Mouse (Mus musculus) kidney, adult 9 months (tissue): ENCODE data around the gene Bcl11a.

Source experiments
- DNase-seq: peaks from one replicate; pipeline ENCODE4 v3.0.0; 2022

The Bcl11a gene

DNA sequence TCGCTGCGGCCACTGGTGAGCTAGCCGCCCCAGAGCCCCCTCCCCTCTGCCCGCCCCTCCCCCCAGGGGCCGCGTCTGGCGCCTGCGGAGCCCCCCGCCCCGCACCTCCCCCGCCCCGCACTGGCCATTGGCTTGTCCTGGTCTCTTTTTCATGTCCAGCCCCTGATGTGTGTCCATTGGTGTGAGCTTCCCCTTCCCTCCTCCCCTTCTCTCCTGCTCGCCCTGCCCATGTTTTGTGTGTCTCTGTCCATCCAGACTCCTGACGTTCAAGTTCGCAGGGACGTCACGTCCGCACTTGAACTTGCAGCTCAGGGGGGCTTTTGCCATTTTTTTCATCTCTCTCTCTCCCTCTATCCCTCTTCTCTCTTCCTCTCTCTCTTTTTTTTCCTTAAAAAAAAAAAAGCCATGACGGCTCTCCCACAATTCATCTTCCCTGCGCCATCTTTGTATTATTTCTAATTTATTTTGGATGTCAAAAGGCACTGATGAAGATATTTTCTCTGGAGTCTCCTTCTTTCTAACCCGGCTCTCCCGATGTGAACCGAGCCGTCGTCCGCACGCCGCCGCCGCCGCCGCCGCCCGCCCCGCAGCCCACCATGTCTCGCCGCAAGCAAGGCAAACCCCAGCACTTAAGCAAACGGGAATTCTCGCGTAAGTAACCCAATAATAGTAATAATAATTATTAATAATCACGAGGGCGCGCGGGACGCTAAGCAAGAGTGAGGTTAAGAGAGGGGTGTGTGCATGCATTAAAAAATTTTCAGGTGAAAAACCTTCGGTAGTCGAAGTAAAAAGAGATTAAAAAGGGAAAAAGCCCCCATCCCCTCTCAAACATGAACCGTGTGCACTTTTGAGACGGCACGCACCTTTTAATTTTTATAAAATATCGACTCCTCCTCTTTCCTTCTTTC lies at the start of gene Bcl11a:
Gene Bcl11a (plus strand): TSS at position 262 of the 911 bp plus-strand sequence.
- peak; percentile 13 for DNase-seq

DNA sequence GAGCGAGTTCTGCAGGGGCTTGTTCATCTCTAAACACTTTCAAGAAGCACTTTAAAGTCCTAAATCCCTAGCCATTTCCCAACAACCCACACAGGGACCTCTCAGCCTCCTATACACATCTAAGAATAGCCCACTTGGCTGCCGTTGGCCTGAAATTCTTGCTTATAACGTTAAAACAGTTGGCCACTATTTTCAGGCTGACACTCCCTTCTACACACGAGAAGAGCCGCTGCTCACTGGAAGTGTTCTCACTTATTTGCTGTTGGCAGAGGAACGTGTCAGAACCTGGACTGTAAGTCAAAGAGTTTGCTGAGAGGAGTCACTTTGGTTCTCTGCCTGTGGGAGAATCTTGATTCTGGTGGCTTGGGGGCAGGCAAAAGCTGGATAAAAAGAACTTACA lies 33.8 kb upstream of the Bcl11a start:
- no peak for DNase-seq

DNA sequence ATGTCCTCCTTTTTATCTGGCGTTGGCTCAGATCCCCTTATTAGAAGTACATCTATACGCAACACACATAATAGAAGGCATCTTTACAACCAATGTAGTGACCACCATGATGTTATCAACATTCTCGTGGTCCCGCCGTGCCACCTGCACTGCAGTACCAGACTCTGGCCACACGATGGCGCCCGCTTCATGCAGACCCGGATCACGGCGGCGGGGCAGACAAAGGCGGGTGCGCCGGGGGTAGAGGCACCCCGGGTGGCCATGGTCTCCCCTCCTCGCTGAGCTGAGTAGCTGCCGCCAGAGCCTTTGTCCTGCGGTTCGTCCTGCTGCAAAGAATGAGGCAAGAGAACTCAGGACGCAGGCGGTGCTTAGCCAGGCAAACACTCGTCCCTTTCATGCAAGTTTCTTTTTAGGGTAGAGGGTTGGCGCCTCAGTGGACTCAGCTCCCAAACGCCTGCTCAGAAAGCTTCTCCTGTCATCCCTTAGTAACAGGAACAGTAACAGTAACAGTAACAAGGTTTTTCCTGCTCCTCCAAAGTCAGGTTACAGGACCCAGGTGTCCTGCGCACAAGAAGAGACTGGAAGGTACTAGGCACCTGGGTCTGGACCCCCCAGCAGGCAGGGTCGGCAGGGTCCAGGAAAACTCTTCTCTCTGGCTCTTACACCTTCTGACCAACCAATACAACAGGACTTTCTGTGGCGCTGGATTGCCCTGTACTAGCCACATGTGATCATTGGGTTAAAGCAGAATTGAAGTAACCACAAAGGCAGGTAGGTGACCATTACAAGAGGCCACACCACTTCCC lies 28.4 kb upstream of the Bcl11a start:
- DNase-seq: peak; percentile 60

DNA sequence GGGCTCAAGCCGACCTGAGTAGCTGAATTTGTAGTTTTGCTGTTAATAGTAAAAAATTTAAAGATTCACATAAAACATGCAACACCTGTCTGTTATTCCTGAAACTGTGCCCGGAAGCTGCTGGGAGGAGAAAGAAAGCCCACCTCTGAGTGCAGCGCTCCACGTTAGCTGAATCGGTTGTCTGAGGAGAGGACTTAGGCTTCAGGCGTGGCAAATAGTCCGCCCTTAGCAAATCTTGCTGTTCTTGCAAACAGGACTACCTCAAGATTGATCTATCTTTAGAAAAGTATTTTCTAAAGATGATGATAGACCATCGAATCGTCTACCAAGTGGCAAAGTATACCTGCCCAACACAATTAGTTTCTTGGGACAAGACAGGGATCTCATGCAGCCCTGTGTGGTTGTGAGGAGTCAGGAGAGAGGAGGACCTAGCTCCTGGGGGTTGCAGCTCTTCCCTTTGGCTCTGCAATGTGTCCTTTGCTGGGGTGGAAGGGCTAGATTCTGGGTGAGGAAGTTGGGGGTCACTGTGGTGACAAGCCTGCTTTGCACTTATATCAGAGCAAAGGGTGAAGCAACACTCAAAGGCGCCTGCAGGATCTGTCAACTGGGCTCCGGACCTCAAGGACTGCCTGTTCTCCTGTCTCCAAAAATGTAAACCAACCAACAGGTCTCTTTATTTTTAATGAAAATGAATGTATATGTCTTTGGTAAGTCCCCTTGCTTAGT lies 27.7 kb upstream of the Bcl11a start:
- DNase-seq: no peak

DNA sequence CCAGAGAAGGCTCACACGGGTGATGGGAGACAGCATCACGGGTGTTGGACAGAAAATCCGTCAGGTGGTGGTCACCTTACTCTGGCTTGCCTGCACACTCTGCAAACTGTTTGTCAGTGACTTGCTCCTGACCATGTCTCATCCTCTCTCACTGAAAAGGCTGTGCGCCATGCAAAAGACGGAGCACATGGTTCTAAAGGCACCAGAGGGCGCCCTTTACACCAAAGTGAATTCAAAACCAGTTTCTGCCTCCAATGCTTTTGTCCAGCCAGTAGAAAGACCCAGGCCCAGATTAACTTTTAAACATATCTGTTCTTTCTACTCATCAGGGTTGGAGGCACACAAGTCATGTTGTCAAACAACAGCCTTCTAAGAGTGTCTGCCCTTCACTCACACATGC lies 25.0 kb upstream of the Bcl11a start:
- DNase-seq: no peak

DNA sequence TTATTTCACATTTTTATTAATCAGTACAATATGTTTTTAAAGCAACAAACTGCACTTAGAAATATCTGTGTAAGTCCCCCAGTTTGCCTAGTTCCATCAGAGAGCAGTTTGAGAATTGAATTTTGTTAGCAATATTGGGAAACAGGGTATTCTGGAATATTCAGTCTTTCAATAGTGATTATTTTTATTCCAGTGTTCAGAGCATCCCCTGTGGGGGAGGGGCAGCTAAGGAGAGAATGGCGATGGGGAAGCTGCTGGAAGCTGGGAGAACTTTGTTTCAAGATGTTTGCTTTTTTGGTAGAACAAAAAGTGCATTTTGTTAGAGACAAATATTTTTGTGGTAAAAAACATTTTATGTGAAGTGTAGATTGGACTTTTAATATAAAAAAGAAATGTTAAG lies 18.7 kb upstream of the Bcl11a start:
- no peak for DNase-seq

DNA sequence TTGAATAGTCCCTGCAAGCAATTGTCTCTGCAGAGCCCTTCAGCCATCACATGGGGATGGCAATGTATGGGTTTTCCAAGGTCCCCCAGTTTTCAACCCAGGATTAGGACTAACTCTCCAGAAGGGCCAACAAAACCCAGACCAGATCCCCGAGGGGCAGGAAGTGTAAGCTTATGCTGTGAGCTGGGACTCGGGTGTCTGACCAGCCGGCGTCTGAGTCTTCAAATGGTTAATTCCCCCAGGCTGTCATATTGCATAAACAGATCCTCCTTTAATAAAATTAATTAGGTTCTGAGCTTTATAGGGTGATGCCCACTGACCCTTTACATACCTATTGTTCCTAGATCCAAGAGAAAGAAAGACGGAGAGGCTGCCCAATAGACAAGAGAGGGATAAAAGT lies 17.4 kb upstream of the Bcl11a start:
- no peak for DNase-seq

DNA sequence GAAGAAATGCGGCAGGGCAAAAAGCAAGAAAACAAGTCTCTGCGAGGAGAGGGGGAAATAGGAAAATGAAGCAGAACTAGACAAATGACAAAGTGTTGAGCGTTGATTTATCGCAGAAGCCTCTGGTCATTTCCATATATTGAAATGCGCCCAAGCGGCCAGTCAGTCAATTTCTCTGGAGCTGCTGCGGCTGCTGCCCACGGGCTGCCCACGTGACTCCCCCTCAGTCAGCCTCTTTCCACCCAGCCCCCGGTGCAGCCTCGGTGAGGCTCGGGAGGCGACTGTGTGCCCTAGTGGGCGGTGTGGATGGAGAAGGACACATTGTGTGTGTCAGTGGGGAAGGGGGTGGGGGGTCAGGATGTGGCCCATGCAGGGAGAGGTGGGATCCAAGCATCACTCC lies 16.0 kb upstream of the Bcl11a start:
- DNase-seq: no peak

DNA sequence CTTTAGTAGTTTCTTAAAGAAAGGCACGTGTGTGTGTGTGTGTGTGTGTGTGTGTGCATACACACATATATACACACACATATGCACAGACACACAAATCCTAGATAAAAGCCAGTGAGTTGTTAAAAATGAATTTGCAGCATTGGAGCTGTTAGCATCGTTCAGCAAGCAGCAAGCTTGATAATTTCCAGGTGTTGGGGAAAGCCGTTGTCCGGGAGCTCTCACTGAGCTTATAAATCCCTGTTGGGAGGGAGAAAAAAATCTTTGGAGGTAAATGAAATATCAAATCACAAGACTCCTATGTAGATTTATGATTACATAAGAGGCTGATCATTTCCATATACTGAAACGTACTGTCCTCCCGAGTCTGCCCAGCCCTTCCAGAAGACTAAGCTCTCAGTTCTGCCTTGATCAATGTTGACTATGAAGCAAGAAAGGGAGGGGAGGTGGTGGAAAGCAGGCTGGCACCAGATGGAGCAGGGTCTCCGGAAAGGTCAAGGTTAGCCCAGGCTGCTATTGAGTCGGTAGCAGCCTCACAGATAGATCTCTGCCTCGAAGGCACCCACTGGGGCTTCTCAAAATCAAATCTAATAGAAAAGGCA lies 15.3 kb upstream of the Bcl11a start:
- no peak for DNase-seq

DNA sequence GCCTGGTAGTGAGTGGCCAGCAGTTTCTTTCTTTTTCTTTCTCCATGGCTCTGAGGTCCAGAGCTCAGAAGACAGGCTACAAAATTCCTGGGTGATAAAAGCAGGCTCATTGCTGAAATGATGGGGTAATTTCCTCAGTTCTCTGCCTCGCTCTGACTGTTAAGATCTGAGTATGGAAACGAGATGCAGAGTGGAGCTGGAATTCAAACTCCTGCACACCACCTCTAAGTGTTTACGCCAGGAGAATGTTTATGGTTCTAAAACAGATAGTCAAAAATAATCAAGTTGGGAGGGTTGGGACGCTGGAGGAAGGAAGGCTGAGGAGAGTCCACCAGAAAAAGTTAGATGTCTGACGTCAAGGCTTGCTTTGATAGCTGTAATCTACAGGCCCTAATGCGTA lies 13.6 kb upstream of the Bcl11a start:
- no peak for DNase-seq

DNA sequence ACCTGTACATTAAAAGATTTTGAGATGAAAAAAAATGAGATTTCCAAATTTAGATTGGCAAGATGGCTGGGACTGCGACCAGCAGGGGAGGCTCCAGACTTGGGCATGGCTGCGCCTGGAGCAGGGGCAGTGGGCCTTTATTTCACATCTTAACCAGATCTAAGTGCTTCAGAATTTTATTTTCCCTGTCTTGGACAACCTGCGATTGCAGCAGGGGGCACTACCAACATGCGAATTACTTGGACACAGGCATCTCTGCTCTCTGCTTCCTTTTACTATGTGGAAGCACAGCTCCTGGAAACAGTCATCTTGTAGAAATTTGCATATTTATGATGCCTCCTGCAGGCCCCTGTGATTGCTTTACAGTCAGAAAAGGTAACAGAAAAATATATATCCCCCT lies 12.5 kb upstream of the Bcl11a start:
- DNase-seq: no peak

DNA sequence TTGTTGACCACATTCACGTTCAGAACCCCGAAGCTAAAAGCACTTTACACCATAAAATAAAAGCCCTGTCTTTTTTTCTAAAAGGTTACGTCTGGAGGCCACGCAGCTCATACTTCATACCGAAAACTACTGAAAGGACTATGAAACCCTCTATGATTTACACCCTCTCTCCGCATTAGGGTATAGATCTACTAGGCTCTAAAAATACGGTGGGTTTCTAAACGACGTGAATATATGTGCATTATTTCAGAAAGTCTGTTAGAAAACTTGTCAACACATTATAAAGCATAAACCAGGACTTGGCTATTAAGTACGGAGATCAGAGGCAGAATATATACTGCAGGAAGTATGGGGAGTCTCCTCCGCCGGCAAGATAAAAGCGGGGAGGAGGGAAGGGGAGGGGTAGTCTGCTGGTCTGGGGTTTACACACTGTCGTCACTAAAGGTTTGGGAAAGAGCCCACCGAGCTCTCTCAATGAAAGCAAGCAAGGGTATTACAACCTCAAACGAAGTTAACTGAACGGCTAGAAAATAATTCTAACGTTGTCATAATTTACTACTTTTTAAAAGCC lies 3.8 kb upstream of the Bcl11a start:
- DNase-seq: no peak

DNA sequence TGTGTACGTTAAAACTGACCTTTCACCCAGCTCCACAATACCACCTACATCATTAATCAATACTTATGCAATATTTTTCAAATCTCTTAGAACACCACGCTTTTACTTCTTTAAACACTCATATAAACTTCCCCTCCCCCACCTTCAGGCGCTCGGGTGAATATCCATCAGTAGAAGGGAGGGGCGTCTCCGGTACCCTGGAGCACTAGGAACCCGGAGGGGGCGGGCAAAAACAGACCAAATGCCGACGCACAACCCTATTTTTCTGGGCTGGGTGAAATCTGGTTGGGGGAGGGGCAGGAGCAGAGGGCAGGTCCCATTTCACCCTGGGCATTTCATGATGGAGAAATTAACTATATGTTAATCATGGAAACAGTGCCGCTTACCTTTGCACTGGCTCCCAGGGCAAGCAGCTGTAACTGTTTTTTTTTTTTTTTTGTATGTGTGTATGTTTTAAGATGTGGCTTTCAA lies 3.2 kb upstream of the Bcl11a start, which contains the start of gene A830031A19Rik:
Gene A830031A19Rik (minus strand): TSS at position 421 of the 471 bp plus-strand sequence.
- no peak for DNase-seq

DNA sequence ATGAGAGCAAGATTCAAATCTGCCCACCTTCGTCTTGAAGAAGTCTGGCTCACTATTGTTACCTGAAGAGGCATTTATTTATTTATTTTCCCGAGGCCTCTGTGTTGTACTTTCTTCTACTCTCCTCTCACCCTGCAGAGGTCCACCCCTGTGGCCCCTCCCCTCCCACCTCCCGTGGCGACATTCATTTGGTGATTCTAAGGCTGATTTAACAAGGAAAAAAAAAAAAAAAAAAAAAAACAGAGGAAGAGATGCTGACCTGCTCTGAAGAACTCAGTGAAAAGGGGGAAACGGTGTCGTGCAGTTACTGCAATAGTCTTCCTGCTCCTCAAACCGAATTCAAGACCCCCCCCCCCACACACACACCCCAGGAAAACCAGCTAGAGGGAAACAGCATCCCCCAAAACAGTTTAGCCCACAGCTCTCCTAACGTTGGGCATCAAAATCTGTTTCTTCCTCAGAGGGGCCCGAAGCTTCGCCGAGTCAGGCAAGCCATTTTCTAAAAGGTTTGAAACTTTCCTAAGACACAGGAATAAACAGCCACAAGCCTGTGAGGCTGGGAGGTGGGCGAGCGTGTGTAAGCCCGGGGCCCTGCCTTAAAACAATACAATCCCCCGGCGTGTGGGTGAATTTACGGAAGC lies 2.2 kb upstream of the Bcl11a start:
- DNase-seq: no peak

DNA sequence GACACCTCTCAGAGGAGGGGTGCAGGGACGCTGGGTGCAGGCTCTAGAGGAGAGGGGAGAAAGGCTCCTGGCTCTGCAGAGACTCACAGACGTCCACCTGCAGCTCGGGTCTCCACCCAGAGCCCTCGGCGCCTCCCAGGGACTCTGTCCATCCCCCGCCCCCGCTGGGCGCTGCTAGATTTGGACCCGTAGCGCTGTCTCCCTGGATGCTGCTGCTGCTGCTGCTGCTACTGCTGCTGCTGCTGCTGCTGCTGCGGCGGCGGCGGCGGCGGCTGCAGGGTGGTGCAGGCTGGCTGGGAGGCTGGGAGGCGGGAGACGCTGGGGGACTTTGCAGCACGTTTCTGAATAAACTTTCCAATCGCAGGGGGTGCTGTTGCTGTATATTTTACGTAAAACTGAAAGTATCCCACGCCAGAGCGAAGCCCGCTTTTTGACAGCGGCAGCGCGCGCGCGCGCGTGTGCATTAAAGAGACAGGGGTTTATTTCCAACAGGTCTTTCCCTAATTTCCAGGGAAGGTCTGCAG lies 1.7 kb upstream of the Bcl11a start:
- DNase-seq: peak; percentile 38

DNA sequence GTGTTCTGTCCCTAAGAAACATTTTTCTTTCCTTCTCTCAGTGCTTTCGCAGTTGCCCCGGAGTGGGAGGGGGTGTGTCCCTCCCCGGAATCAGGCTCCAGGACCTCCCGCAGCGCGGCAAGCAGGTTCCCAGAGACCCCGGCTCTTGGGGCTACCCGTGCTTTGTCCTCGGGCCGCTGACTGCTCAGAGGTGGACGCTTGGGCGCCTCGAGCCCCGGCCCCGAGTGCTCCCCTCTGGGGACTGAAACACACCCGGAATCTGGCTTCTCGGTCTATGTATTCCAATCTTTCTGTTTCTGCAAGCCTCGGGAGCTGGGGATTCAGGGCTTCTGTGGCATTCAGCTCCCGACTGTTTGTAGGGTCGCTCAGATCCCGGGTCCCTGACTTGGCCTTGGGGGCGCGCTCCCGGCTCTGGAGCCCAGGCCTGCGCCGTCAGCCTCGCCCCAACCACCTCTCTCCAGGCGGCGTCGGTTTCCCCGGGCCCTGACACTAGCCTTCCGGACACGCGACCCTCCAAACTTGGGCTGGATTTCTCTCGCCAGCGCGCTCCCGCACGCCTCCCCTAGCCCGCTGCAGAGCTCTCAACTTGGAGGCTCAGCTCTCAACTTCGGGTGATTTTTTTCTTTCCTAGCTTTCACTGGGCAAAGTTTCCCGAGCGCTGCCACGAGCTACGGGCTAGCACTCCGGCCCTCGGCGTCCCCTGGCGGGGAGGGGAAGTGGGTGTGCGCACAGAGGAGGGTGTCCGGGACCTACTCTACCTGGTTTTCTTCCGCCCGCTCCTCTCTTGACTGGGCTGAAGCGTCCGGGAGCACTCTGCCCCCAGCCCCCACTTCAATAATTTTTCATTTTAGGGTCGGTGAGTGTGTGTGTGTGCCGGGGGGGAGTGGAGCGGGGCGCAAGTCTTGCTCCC lies 780 bp upstream of the Bcl11a start:
- DNase-seq: peak; percentile 34

DNA sequence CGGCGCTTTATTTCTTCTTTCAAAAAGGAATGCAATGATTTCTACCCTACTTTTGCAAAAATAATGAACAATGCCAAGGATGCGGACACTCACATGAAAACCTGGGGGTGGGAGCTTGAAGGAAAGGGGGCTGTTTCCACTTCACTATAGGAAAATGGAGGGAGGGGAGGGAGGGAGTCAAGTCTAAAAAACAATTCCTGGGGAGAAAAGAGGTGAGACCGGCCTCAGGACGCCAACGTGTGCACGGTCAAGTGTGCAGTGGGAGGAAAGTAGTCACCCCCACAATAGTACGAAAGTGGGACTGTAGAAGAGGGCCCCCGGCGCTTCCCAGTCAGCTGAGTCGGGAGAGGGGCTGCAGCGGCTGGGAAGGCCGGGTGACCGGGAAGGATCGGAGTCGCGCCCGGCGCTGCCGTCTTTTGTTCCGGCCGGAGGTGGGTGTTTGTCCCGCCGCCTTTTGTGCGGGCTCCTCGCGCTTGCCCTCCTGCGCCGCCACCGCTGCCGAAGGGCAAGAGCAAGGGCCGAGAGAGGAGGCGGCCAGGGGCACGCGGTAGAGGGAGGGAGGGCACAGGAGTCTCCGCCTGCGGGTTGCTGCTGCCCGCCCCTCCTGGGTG lies 955 bp downstream of the Bcl11a start:
- DNase-seq: peak; percentile 11

DNA sequence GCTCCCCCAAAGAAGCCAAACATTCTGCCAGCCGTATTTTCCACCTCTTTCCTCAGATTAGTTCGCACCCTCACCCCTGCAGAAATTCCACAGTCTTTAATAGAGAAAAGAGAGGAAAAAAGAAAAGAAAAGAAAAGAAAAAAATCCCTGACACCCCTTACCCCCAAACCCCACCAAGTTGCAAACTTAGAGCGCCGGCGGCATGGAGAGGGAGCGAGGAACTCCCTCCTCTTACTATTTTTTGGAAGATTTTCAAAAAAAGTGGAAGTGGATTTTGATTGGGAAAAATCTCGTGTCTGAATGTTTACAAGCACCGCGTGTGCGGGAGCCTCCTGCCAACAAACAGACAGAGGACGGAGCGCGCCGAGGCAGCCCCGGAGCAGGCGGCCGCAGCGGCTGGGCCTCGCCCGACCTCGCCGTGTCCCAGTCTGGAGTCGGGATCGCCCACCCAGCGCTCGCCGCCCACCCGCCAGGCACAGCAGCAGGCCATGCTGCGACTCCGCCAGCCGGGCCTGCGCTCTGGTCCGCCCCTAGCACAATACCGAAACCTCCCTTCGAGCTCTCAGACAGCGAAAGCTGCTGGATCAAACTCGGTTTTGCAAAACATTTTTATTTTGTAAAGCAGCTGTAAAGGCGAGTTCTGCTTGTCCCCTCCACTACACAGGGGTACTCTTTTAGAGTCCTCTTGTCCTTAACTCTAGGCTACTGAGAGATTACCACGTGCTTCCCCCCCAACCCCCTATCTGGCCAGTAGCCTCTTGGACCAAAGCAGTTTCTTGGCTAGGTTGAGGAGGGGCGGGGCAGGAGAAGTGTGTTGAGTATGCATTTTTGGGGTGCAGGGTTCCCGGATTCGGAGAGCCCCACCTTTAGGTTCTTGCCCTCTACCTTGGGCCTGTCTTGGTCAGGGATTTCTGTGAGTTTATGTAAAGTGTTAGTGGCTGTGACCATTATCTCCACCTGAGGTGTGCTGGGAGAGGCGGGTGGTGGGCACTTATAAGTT lies 1.8 kb downstream of the Bcl11a start:
- peak; percentile 19 for DNase-seq

DNA sequence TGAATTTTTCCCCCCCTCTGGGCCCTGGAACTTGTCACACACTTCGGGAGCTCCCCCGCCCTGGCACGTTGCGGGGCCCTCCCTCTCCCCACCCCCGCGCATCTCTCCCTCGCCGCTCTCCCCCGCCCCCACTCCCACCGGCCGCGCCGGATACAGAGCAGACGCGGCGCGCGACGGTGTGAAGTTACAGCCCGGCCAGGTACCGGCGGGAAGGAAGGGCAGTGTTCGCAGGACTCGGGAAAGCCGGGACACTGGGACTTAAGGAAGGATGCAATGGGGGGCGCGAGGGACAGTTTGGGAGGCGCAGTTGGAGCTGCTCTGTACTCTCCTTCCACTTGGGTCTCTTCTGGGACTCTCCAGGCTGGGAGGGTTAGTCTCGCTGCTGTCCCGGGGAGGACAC lies 2.7 kb downstream of the Bcl11a start:
- no peak for DNase-seq
